Mouse (Mus musculus) intestine, embryonic 15.5 days (tissue): ENCODE results near the gene Cracr2b. TPM values are rescaled to one million over a fixed set of nuclear protein-coding genes. Genes with fewer than 3 reads are reported as not detected.

ENCODE experiments used
- ATAC-seq: fragments of 200-750 bp; cut with Nextera tagmentation; 2 replicates; pipeline ENCODE4 v1.8.0; 2017; ENCODE audit warnings: moderate TSS enrichment, moderate library complexity
- H3K27ac ChIP-seq: fragments of 300-500 bp; sonication (generic); 2 replicates; pipeline ENCODE4 v1.5.1; 2015; ENCODE audit warnings: mild to moderate bottlenecking, inconsistent platforms
- H3K27me3 ChIP-seq: fragments of 300-500 bp; sonication (generic); replicated peaks from 2 replicates; pipeline ENCODE4 v1.6.1; 2015; ENCODE audit warnings: inconsistent platforms
- H3K36me3 ChIP-seq: fragments of 300-500 bp; sonication (generic); 2 replicates; pipeline ENCODE4 v1.6.1; 2015; ENCODE audit warnings: inconsistent platforms
- H3K4me1 ChIP-seq: fragments of 300-500 bp; sonication (generic); replicated peaks from 2 replicates; pipeline ENCODE4 v1.6.1; 2015; ENCODE audit warnings: inconsistent platforms
- H3K4me2 ChIP-seq: fragments of 300-500 bp; sonication (generic); replicated peaks from 2 replicates; pipeline ENCODE4 v1.6.1; 2015; ENCODE audit warnings: mild to moderate bottlenecking, inconsistent platforms
- H3K4me3 ChIP-seq: fragments of 300-500 bp; sonication (generic); replicated peaks from 2 replicates; pipeline ENCODE4 v1.5.1; 2015; ENCODE audit warnings: inconsistent platforms
- H3K9ac ChIP-seq: fragments of 300-500 bp; sonication (generic); 2 replicates; pipeline ENCODE4 v1.6.1; 2015; ENCODE audit warnings: inconsistent platforms
- H3K9me3 ChIP-seq: fragments of 300-500 bp; sonication (generic); 2 replicates; pipeline ENCODE4 v1.6.1; 2016; ENCODE audit warnings: inconsistent platforms
- WGBS: fragments of 180-500 bp; shearing (Covaris S2); methylation state at CpG from one replicate; pipeline ENCODE4 v1.1.7; 2015; 5-methylcytosine and 5-hydroxymethylcytosine counted together
- polyA plus RNA-seq: library from polyadenylated mRNA; unstranded; fragments of >200 nt; fragmentation: Nextera tagmentation; extraction: Ambion mirVana; gene quantifications from 2 replicates; pipeline ENCODE4 v1.2.1, GENCODE M21; 2015

Cracr2b gene
- polyA plus RNA-seq = 16.5 and 22.0 TPM in 2 replicates

GRCm38 (mm10) chr7:141460391-141461113 lies at the start of gene Cracr2b:
Cracr2b (plus strand) TSS chr7:141461094.
- Histone ChIP-seq H3K4me1 (peaks cover 45% of the 10 kb centered on the region), H3K9ac (peak within 1 kb of the TSS; percentile 62), H3K4me2 (peak within 1 kb of the TSS; percentile 92), H3K27me3 (peaks cover 43% of the 10 kb centered on the region), H3K27ac (peak within 1 kb of the TSS; percentile 56), H3K4me3 (peak within 1 kb of the TSS; percentile 49), H3K36me3 (peaks cover 5% of the 10 kb centered on the region), H3K9me3 (no peaks in the 10 kb centered on the region)
- no peak for ATAC-seq
- WGBS = 53% methylated on average over 15 of the region's 15 CpGs

- Histone ChIP-seq H3K9ac (no peak overlapping the region), H3K4me2 (no peak overlapping the region), H3K27ac (no peak overlapping the region), H3K4me1 (peaks cover 17% of the 10 kb centered on the region), H3K9me3 (no peaks in the 10 kb centered on the region), H3K4me3 (no peak overlapping the region), H3K27me3 (no peaks in the 10 kb centered on the region), H3K36me3 (peaks cover 14% of the 10 kb centered on the region; the same call in 1 of the 2 replicates)
- WGBS = 87% methylated on average over 1 of the region's 1 CpGs
- ATAC-seq = no peak
These were observed 49.2 kb upstream of the Cracr2b start for GRCm38 (mm10) chr7:141411667-141412066.

- WGBS = 2% methylated on average over 16 of the region's 16 CpGs
- H3K9ac ChIP-seq = peak overlapping the region; percentile 73
- H3K4me3 ChIP-seq = peak overlapping the region; percentile 69
- H3K4me2 ChIP-seq = peak overlapping the region; percentile 85
- H3K27me3 ChIP-seq = no peaks in the 10 kb centered on the region
- H3K27ac ChIP-seq = peak overlapping the region; percentile 79
- H3K4me1 ChIP-seq = peaks cover 17% of the 10 kb centered on the region
- ATAC-seq = peak; percentile 34
- H3K9me3 ChIP-seq = no peaks in the 10 kb centered on the region
- peaks cover 14% of the 10 kb centered on the region; the same call in 1 of the 2 replicates for H3K36me3 ChIP-seq
These were observed 47.6 kb upstream of the Cracr2b start for GRCm38 (mm10) chr7:141413331-141413730.

- ATAC-seq = peak; percentile 94
- H3K4me3 ChIP-seq = peak within 1 kb of the TSS; percentile 69
- H3K36me3 ChIP-seq = peaks cover 10% of the 10 kb centered on the region; the same call in 1 of the 2 replicates
- under 1% methylated on average over 56 of the region's 56 CpGs for WGBS
- H3K4me2 ChIP-seq = peak within 1 kb of the TSS; percentile 85
- H3K4me1 ChIP-seq = peaks cover 16% of the 10 kb centered on the region
- no peaks in the 10 kb centered on the region for H3K27me3 ChIP-seq
- H3K27ac ChIP-seq = peak within 1 kb of the TSS; percentile 79
- peak within 1 kb of the TSS; percentile 73 for H3K9ac ChIP-seq
- H3K9me3 ChIP-seq = no peaks in the 10 kb centered on the region
These were observed 46.9 kb upstream of the Cracr2b start, which contains the start of gene Gatd1 for GRCm38 (mm10) chr7:141413809-141414584. Gatd1 (minus strand) TSS chr7:141414136.

- H3K9me3 ChIP-seq = no peaks in the 10 kb centered on the region
- H3K4me3 ChIP-seq = no peak overlapping the region
- no peak overlapping the region for H3K4me2 ChIP-seq
- ATAC-seq = no peak
- no peaks in the 10 kb centered on the region for H3K27me3 ChIP-seq
- H3K27ac ChIP-seq = no peak overlapping the region
- H3K36me3 ChIP-seq = no peaks in the 10 kb centered on the region
- peaks cover 11% of the 10 kb centered on the region for H3K4me1 ChIP-seq
- H3K9ac ChIP-seq = no peak overlapping the region
- 81% methylated on average over 6 of the region's 6 CpGs for WGBS
These were observed 44.6 kb upstream of the Cracr2b start for GRCm38 (mm10) chr7:141416144-141416841.

GRCm38 (mm10) chr7:141417731-141418681 lies 42.9 kb upstream of the Cracr2b start:
- H3K4me3 ChIP-seq = no peak overlapping the region
- H3K4me2 ChIP-seq = no peak overlapping the region
- no peaks in the 10 kb centered on the region for H3K9me3 ChIP-seq
- no peak overlapping the region for H3K9ac ChIP-seq
- no peak for ATAC-seq
- H3K27me3 ChIP-seq = no peaks in the 10 kb centered on the region
- 76% methylated on average over 8 of the region's 8 CpGs for WGBS
- peak overlapping the region; percentile 48; the same call in 1 of the 2 replicates for H3K27ac ChIP-seq
- H3K4me1 ChIP-seq = peaks cover 8% of the 10 kb centered on the region
- H3K36me3 ChIP-seq = no peaks in the 10 kb centered on the region

GRCm38 (mm10) chr7:141418970-141419369 lies 41.9 kb upstream of the Cracr2b start:
- Histone ChIP-seq H3K4me2 (no peak overlapping the region), H3K9me3 (no peaks in the 10 kb centered on the region), H3K27me3 (no peaks in the 10 kb centered on the region), H3K9ac (no peak overlapping the region), H3K27ac (peak overlapping the region; percentile 48; the same call in 1 of the 2 replicates), H3K4me1 (peaks cover 5% of the 10 kb centered on the region; the same call in 1 of the 2 replicates), H3K4me3 (no peak overlapping the region), H3K36me3 (no peaks in the 10 kb centered on the region)
- 41% methylated on average over 7 of the region's 7 CpGs for WGBS
- peak; percentile 62 for ATAC-seq

- no peak overlapping the region for H3K4me2 ChIP-seq
- H3K4me3 ChIP-seq = no peak overlapping the region
- no peak overlapping the region for H3K9ac ChIP-seq
- H3K27me3 ChIP-seq = no peaks in the 10 kb centered on the region
- 57% methylated on average over 9 of the region's 9 CpGs for WGBS
- no peaks in the 10 kb centered on the region for H3K4me1 ChIP-seq
- no peaks in the 10 kb centered on the region for H3K9me3 ChIP-seq
- H3K36me3 ChIP-seq = no peaks in the 10 kb centered on the region
- H3K27ac ChIP-seq = peak overlapping the region; percentile 25; the same call in 1 of the 2 replicates
- peak; percentile 60 for ATAC-seq
These were observed 40.7 kb upstream of the Cracr2b start for GRCm38 (mm10) chr7:141420030-141420702.

- Histone ChIP-seq H3K36me3 (no peaks in the 10 kb centered on the region), H3K4me3 (no peak overlapping the region), H3K4me1 (peaks cover 3% of the 10 kb centered on the region; the same call in 1 of the 2 replicates), H3K27me3 (no peaks in the 10 kb centered on the region), H3K9me3 (no peaks in the 10 kb centered on the region), H3K4me2 (no peak overlapping the region), H3K9ac (no peak overlapping the region), H3K27ac (no peak overlapping the region)
- 68% methylated on average over 4 of the region's 4 CpGs for WGBS
- ATAC-seq = no peak
These were observed 37.1 kb upstream of the Cracr2b start for GRCm38 (mm10) chr7:141423811-141424210.

- Histone ChIP-seq H3K4me2 (no peak overlapping the region), H3K9me3 (no peaks in the 10 kb centered on the region), H3K4me3 (no peak overlapping the region), H3K27me3 (no peaks in the 10 kb centered on the region), H3K36me3 (peaks cover 14% of the 10 kb centered on the region; the same call in 1 of the 2 replicates), H3K27ac (no peak overlapping the region), H3K4me1 (peaks cover 9% of the 10 kb centered on the region; the same call in 1 of the 2 replicates), H3K9ac (no peak overlapping the region)
- ATAC-seq = no peak
- WGBS = 77% methylated on average over 12 of the region's 12 CpGs
These were observed 33.8 kb upstream of the Cracr2b start for GRCm38 (mm10) chr7:141426948-141427730.
